Mouse (Mus musculus) MEL-GATA-1-ER (cell line): ENCODE measurements around the gene Adarb2.
A peak's percentile ranks its signal among the peaks of the same experiment; 100 is the strongest.

ENCODE experiments used
- DNase-seq: peaks from one replicate; pipeline ENCODE4 v3.0.0-alpha.2; 2012; ENCODE audit warnings: low read depth; ENCODE audit errors: extremely low read depth

Adarb2 gene

GRCm38 (mm10) chr13:8202681-8203476 is at the start of gene Adarb2:
TSS of gene Adarb2 (plus strand) at chr13:8202866.
- no peak for DNase-seq

- DNase-seq = no peak
Observed at GRCm38 (mm10) chr13:8173800-8174199, 28.9 kb upstream of the Adarb2 start.

GRCm38 (mm10) chr13:8191977-8192376 is 10.7 kb upstream of the Adarb2 start:
- DNase-seq = no peak

GRCm38 (mm10) chr13:8199186-8199880 is 3.3 kb upstream of the Adarb2 start:
- no peak for DNase-seq

- DNase-seq = no peak
Observed at GRCm38 (mm10) chr13:8203477-8203813, 779 bp downstream of the Adarb2 start.

- DNase-seq = no peak
Observed at GRCm38 (mm10) chr13:8207337-8207736, 4.7 kb downstream of the Adarb2 start.

GRCm38 (mm10) chr13:8210776-8211175 is 8.1 kb downstream of the Adarb2 start:
- no peak for DNase-seq

GRCm38 (mm10) chr13:8238871-8239270 is 36.2 kb downstream of the Adarb2 start:
- no peak for DNase-seq

GRCm38 (mm10) chr13:8248016-8248667 is 45.5 kb downstream of the Adarb2 start:
- no peak for DNase-seq

- no peak for DNase-seq
Observed at GRCm38 (mm10) chr13:8272158-8272945, 69.7 kb downstream of the Adarb2 start.

GRCm38 (mm10) chr13:8283116-8283515 is 80.5 kb downstream of the Adarb2 start:
- DNase-seq = no peak

GRCm38 (mm10) chr13:8316347-8317141 is 113.9 kb downstream of the Adarb2 start:
- peak; percentile 1 for DNase-seq

GRCm38 (mm10) chr13:8333589-8334455 is 131.2 kb downstream of the Adarb2 start:
- DNase-seq = no peak

- no peak for DNase-seq
Observed at GRCm38 (mm10) chr13:8334580-8334979, 131.9 kb downstream of the Adarb2 start.

GRCm38 (mm10) chr13:8341086-8341807 is 138.6 kb downstream of the Adarb2 start:
- no peak for DNase-seq

- DNase-seq = no peak
Observed at GRCm38 (mm10) chr13:8347147-8347546, 144.5 kb downstream of the Adarb2 start.

- no peak for DNase-seq
Observed at GRCm38 (mm10) chr13:8352341-8352740, 149.7 kb downstream of the Adarb2 start.

GRCm38 (mm10) chr13:8352952-8353351 is 150.3 kb downstream of the Adarb2 start:
- DNase-seq = no peak

- no peak for DNase-seq
Observed at GRCm38 (mm10) chr13:8365523-8365922, 162.9 kb downstream of the Adarb2 start.
